Mouse (Mus musculus): ENCODE data around the gene Lrcol1. TPM values are rescaled to one million over a fixed set of nuclear protein-coding genes. Genes with fewer than 3 reads are reported as not detected.

The Lrcol1 gene
- polyA plus RNA-seq, 1 experiment, result 0.28 TPM

DNA sequence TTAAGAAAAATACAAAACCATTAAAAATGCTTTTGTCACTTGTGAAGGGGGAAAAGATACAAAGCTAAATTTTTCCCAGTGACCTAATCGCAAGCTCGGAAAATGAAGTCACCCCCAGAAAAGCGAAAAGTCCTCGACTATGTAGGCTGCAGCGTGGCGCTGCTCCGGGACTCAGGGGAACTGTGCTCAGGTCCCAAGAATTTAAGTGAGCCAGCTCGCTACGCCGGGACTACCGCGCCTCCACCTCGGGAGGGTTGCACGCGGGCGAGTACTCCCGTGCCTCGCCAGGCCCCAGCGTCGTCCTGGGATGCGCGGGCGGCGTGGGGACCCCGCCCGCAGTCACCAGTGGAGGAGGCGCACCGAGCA, 18.3 kb downstream of the Lrcol1 start:
- Histone ChIP-seq H3K36me3 (ENCODE audit: control insufficient read depth, insufficient read depth, low read length) (no peaks in the 10 kb centered on the region), H3K4me1 (replicated peaks; ENCODE audit: control insufficient read depth, insufficient read depth, low read length) (peaks cover 9% of the 10 kb centered on the region), H3K4me3 (ENCODE audit: control insufficient read depth, insufficient read depth, low read length) (peak overlapping the region; percentile 44), H3K27me3 (ENCODE audit: control insufficient read depth, insufficient read depth, low read length) (no peaks in the 10 kb centered on the region; the same call in 1 of the 2 replicates), H3K27ac (ENCODE audit: control insufficient read depth, insufficient read depth, low read length) (no peak overlapping the region)
- 2% methylated on average over 28 of the region's 28 CpGs for WGBS
- no peak for TF ChIP-seq POLR2A (IDR thresholded peaks at IDR 0.05; ENCODE audit: control insufficient read depth, extremely low read depth, insufficient read depth, low read length, poor library complexity)
- no peak; the same call in 1 of the 2 replicates for TF ChIP-seq CTCF (IDR thresholded peaks at IDR 0.05; ENCODE audit: borderline replicate concordance, control insufficient read depth, extremely low read depth, insufficient read depth, low read length, poor library complexity)
- no peak for DNase-seq

DNA sequence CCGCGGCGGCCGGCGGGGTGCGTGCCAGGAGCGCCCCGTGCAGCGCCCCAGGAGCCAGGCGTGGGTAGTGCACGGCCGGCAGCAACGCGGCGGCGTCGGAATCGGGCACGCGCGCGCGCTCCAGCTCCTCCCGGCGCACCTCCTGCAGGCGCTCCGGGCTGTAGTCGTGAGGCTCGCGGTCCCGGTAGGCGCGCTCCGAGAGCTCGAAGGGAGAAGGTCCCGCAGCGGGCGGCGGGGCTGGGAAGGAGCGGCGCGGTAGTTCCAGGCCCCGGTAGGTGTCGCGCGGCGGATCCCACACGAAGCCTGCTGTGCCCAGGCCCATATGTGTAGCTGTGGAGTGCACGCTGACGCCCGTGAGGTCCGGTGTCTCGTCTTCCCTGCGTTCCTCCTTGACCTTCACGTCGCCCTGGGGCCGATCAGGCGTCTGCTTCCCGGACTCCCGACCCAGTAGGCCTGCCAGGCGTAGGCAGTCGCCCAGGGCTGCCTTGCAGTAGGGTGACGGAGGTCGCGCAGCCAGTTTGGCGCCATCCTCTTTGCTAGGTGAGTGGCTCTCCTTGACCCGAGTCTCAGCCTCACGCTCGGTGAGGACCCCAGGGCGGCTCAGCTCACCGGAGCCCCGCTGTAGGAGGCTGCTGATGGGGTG, 18.8 kb downstream of the Lrcol1 start:
- Histone ChIP-seq H3K4me3 (ENCODE audit: control insufficient read depth, insufficient read depth, low read length) (peak overlapping the region; percentile 44), H3K27ac (ENCODE audit: control insufficient read depth, insufficient read depth, low read length) (no peak overlapping the region), H3K4me1 (replicated peaks; ENCODE audit: control insufficient read depth, insufficient read depth, low read length) (peaks cover 9% of the 10 kb centered on the region), H3K27me3 (ENCODE audit: control insufficient read depth, insufficient read depth, low read length) (no peaks in the 10 kb centered on the region; the same call in 1 of the 2 replicates), H3K36me3 (ENCODE audit: control insufficient read depth, insufficient read depth, low read length) (no peaks in the 10 kb centered on the region)
- no peak for TF ChIP-seq POLR2A (IDR thresholded peaks at IDR 0.05; ENCODE audit: control insufficient read depth, extremely low read depth, insufficient read depth, low read length, poor library complexity)
- TF ChIP-seq CTCF (IDR thresholded peaks at IDR 0.05; ENCODE audit: borderline replicate concordance, control insufficient read depth, extremely low read depth, insufficient read depth, low read length, poor library complexity), result peak; percentile 84; the same call in 1 of the 2 replicates
- DNase-seq, result peak; percentile 74
- WGBS, result 11% methylated on average over 72 of the region's 72 CpGs

DNA sequence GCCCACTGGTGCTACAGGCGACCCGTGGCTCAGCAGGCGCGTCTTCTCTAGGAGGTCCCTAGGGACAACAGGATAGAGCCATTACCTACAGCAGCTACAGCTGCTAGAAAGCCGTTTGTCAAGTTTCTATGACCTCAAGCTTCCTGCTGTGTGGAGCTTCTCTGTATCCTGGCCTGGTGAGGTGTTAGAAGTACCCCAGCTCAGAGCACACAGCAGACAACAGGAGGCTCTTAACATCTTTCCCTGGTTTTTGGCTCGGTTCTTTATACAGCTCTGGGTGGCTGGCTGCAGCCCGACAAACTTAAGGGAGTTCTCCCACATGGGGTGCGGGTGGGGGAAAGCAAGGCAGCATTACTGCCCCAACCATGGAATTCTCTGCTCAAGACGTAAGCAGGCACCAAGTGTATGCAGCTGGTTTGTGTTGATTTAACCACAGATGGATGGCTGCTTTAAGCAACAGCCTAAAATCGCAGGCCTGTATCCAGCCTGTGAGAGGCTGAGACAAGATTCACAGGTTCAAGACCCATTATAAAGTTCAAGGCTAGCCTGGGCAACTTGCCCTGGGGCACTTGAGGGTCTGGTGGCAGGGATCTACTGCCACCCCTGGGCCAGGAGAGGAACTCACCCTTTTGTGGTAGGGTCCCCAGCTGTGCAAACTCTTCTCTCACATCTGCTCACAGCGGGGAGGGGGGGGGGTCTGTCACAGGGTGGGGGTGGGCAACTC, 19.5 kb downstream of the Lrcol1 start:
- Histone ChIP-seq H3K27me3 (ENCODE audit: control insufficient read depth, insufficient read depth, low read length) (no peaks in the 10 kb centered on the region; the same call in 1 of the 2 replicates), H3K27ac (ENCODE audit: control insufficient read depth, insufficient read depth, low read length) (no peak overlapping the region), H3K36me3 (ENCODE audit: control insufficient read depth, insufficient read depth, low read length) (no peaks in the 10 kb centered on the region), H3K4me1 (replicated peaks; ENCODE audit: control insufficient read depth, insufficient read depth, low read length) (peaks cover 9% of the 10 kb centered on the region), H3K4me3 (ENCODE audit: control insufficient read depth, insufficient read depth, low read length) (no peak overlapping the region)
- TF ChIP-seq POLR2A (IDR thresholded peaks at IDR 0.05; ENCODE audit: control insufficient read depth, extremely low read depth, insufficient read depth, low read length, poor library complexity), result no peak
- TF ChIP-seq CTCF (IDR thresholded peaks at IDR 0.05; ENCODE audit: borderline replicate concordance, control insufficient read depth, extremely low read depth, insufficient read depth, low read length, poor library complexity), result 0 out of 2 replicates have a peak, but pooled peaks have one; percentile 1
- DNase-seq, result no peak
- WGBS, result 85% methylated on average over 11 of the region's 11 CpGs

DNA sequence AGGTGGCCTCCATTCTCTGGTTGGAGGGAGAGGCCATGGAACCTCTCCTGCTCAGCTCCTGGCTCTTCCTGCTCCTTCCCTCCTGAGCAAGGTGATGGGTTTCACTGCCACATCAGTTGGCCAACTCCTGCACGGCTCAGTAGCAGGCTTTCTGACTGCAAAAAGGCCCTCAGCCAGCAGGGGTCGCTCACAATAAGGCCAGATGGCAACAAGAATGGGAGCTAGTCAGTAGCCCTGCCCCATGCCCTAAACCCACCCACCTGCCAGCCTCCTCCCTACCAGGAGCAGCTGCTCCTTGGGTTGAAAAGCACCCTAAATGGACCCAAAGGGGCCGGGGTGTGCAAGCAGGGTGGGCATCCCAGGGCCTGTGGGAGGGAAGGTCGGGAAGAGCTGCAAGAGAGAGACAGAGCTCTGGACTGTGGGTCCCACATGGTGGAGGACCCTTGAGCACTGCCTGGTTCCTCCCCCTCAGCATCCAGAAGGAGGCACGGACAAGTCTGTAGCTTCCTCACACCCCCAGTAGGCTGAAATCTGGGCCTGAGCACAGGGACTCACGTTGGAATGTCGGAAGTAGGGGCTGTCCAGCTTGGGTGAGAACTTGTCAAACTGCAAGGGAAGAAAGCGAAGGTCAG, 32.4 kb downstream of the Lrcol1 start:
- 70% methylated on average over 8 of the region's 8 CpGs for WGBS
- Histone ChIP-seq H3K36me3 (ENCODE audit: control insufficient read depth, insufficient read depth, low read length) (no peaks in the 10 kb centered on the region), H3K27ac (ENCODE audit: control insufficient read depth, insufficient read depth, low read length) (no peak overlapping the region), H3K4me3 (ENCODE audit: control insufficient read depth, insufficient read depth, low read length) (no peak overlapping the region), H3K4me1 (replicated peaks; ENCODE audit: control insufficient read depth, insufficient read depth, low read length) (no peaks in the 10 kb centered on the region), H3K27me3 (ENCODE audit: control insufficient read depth, insufficient read depth, low read length) (no peaks in the 10 kb centered on the region)
- TF ChIP-seq POLR2A (IDR thresholded peaks at IDR 0.05; ENCODE audit: control insufficient read depth, extremely low read depth, insufficient read depth, low read length, poor library complexity), result no peak
- TF ChIP-seq CTCF (IDR thresholded peaks at IDR 0.05; ENCODE audit: borderline replicate concordance, control insufficient read depth, extremely low read depth, insufficient read depth, low read length, poor library complexity), result peak; percentile 86
- peak; percentile 77 for DNase-seq

DNA sequence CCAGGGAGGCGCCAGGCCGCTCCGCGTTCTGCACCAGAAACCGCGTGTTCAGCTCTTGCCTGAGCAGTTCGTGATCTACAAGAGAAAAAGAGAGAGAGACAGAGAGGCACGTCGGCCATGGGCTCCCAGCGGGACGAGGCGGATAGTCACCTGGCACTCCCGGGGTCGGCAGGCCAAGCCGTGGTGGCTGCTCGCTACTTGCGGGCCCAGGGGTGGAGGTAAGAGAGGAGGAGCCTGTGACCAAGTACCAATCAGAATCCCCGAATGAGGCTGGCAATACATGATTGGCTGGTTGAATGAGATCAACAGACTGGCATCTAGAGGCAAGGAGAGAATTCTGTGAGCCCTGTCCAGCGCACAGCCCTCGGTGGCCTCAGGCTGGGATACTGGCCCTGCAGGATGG, 33.7 kb downstream of the Lrcol1 start:
- no peak overlapping the region for H3K27ac ChIP-seq (ENCODE audit: control insufficient read depth, insufficient read depth, low read length)
- WGBS, result 93% methylated on average over 20 of the region's 20 CpGs
- H3K27me3 ChIP-seq (ENCODE audit: control insufficient read depth, insufficient read depth, low read length), result no peaks in the 10 kb centered on the region
- no peak overlapping the region for H3K4me3 ChIP-seq (ENCODE audit: control insufficient read depth, insufficient read depth, low read length)
- TF ChIP-seq CTCF (IDR thresholded peaks at IDR 0.05; ENCODE audit: borderline replicate concordance, control insufficient read depth, extremely low read depth, insufficient read depth, low read length, poor library complexity) (no peak), POLR2A (IDR thresholded peaks at IDR 0.05; ENCODE audit: control insufficient read depth, extremely low read depth, insufficient read depth, low read length, poor library complexity) (no peak)
- H3K4me1 ChIP-seq (replicated peaks; ENCODE audit: control insufficient read depth, insufficient read depth, low read length), result no peaks in the 10 kb centered on the region
- DNase-seq, result no peak
- H3K36me3 ChIP-seq (ENCODE audit: control insufficient read depth, insufficient read depth, low read length), result no peaks in the 10 kb centered on the region

DNA sequence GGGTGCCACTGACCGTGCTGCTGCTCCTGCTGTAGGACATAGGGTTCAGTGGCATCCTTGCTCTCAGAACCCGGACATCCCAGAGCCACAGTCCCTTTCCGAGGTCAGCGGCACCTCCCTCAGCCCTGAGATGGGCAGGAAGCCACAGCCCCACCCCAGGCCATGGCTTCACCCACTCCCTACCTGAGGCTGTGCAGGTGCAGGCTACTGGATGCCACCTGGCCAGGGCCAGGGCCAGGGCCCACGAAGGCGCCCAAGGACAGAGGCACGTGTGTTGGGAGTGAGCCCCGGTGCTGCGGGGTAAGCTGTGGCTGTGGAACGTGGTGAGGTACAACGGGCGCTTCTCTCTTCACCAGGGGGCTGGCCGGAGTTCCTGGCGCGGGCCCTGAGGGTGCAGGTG, 34.6 kb downstream of the Lrcol1 start:
- WGBS, result 95% methylated on average over 15 of the region's 15 CpGs

More for the DNA sequence above, 34.6 kb downstream of the Lrcol1 start:
- Histone ChIP-seq H3K27ac (ENCODE audit: control insufficient read depth, insufficient read depth, low read length) (no peak overlapping the region), H3K27me3 (ENCODE audit: control insufficient read depth, insufficient read depth, low read length) (no peaks in the 10 kb centered on the region), H3K4me1 (replicated peaks; ENCODE audit: control insufficient read depth, insufficient read depth, low read length) (no peaks in the 10 kb centered on the region), H3K4me3 (ENCODE audit: control insufficient read depth, insufficient read depth, low read length) (no peak overlapping the region), H3K36me3 (ENCODE audit: control insufficient read depth, insufficient read depth, low read length) (no peaks in the 10 kb centered on the region)
- TF ChIP-seq POLR2A (IDR thresholded peaks at IDR 0.05; ENCODE audit: control insufficient read depth, extremely low read depth, insufficient read depth, low read length, poor library complexity) (no peak), CTCF (IDR thresholded peaks at IDR 0.05; ENCODE audit: borderline replicate concordance, control insufficient read depth, extremely low read depth, insufficient read depth, low read length, poor library complexity) (no peak)
- DNase-seq, result no peak
